ENCODE assay signal across 13 mouse cellular contexts in the genomic region with DNA sequence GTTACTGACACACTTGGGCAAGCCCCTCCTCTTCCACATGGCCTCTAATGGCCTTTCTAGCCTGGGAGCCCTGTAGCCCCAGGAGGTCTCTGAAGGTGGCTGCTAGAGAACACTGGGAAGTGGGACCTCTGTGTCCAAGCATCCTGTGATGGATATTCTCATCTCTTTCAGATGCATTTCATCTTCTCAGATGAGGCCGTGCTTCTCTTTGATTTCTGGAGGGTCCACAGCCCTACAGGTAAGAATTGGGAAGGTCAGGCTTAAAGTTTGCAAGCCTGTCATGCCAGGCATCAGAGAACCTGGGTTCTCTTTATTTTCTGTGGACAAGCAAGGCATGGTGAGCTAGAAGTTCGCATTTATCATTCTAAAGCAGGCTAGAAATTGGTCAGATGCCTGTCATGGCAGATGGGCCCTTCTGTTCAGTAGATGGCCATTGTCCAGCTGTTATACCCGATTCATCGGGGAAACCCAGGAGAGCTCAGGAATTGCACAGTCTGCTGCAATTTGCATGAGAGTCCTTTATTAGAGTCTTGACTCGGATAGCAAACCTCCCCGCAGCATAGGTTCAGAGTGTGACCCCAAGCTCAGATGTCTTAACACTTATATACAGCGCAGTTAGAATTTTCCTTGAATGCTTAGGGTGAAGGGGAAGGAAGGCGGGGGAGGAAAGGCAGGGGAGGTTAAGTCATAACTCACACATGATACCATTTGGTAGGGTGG. TPM values are rescaled to one million over a fixed set of nuclear protein-coding genes. Genes with fewer than 3 reads are reported as not detected.
A peak's percentile ranks its signal among the peaks of the same experiment; 100 is the strongest.
DNase-seq lines count a peak whose midpoint lies in the region; ATAC-seq lines count a peak whose summit lies in the region.
"Had no signal": no experiment of that assay in that cellular context is flagged by ENCODE, and none has a peak within 500 bp of the region (broad histone marks: within the 10 kb centered on the region; RNA-seq: fewer than 3 reads in every experiment).

No protein-coding gene starts in this region.

- no peak overlapping the region for H3K27ac ChIP-seq in neural tube, embryonic 12.5 days
- H3K27ac ChIP-seq: embryonic facial prominence, embryonic 10.5 days; forebrain, embryonic 15.5 days; liver, embryonic 14.5 days; macrophage had no signal

- H3K9me3 ChIP-seq in neural tube, embryonic 12.5 days = no peaks in the 10 kb centered on the region
- H3K9me3 ChIP-seq: embryonic facial prominence, embryonic 10.5 days; forebrain, embryonic 15.5 days had no signal

- no peaks in the 10 kb centered on the region for H3K27me3 ChIP-seq in neural tube, embryonic 12.5 days (replicated peaks)
- H3K27me3 ChIP-seq: forebrain, embryonic 15.5 days had no signal

- peak; percentile 61 for ATAC-seq in neural tube, embryonic 12.5 days (ENCODE audit: low FRiP score, low read depth)
- ATAC-seq: forebrain, embryonic 15.5 days had no signal

- peaks cover 17% of the 10 kb centered on the region for H3K36me3 ChIP-seq in neural tube, embryonic 12.5 days

- no peak overlapping the region for H3K4me3 ChIP-seq in neural tube, embryonic 12.5 days
- H3K4me3 ChIP-seq: embryonic facial prominence, embryonic 10.5 days; forebrain, embryonic 15.5 days had no signal

- 26% methylated on average over 8 of the region's 8 CpGs for WGBS in neural tube, embryonic 12.5 days

- peaks cover 23% of the 10 kb centered on the region for H3K4me1 ChIP-seq in neural tube, embryonic 12.5 days

- H3K9ac ChIP-seq in neural tube, embryonic 12.5 days = no peak overlapping the region
- H3K9ac ChIP-seq: forebrain, embryonic 15.5 days; liver, embryonic 14.5 days had no signal

- no peak overlapping the region; the same call in 1 of the 2 replicates for H3K4me2 ChIP-seq in neural tube, embryonic 12.5 days (replicated peaks)
- H3K4me2 ChIP-seq: forebrain, embryonic 15.5 days had no signal

- peak; percentile 1 for DNase-seq in gastrocnemius, postnatal 10 days
- no peak for DNase-seq in gastrocnemius, postnatal 4 days (ENCODE audit: low spot score in 2 of 2)
- DNase-seq in right cerebral cortex, postnatal 25 days = peak; percentile 2
- DNase-seq in right cerebral cortex, adult 2 months (ENCODE audit: low spot score in 2 of 2) = no peak
- DNase-seq in cerebellum, postnatal 14 days = peak; percentile 41 to 59
- DNase-seq in liver = no peak
- no peak for DNase-seq in adrenal gland, adult 2 months
- DNase-seq: adrenal gland, postnatal 10 days had no signal

RNA-seq across cellular contexts. Expression of a gene that starts 30.3 kb away (rescaled TPM):
- 1 to 10 TPM; 6.6 to 9.2 TPM for total RNA-seq in gastrocnemius, postnatal 10 days (2021)
- 10 to 100 TPM in 1 of 2 experiments, 1 to 10 TPM in 1; 9.5 to 12.3 TPM for total RNA-seq in gastrocnemius, postnatal 4 days (2021)
- 14.5 and 15.5 TPM in 2 replicates for polyA plus RNA-seq in neural tube, embryonic 12.5 days (2016; fragmentation: Nextera tagmentation; extraction: Ambion mirVana)
- 10 to 100 TPM; 21.2 to 51.9 TPM for total RNA-seq in adrenal gland, adult 2 months (2021)
- polyA plus RNA-seq in adrenal gland, adult 2 months (2012; rRNA removed) = 40.5 and 44.4 TPM in 2 replicates

Comparison
In these comparisons a context has a peak if more than half of its experiments do, and no peak if none do; other contexts are left out.
1. DNase-seq: peak in gastrocnemius, postnatal 10 days (single experiment), right cerebral cortex, postnatal 25 days (single experiment) and cerebellum, postnatal 14 days (2 of 2); none in gastrocnemius, postnatal 4 days (0 of 2), right cerebral cortex, adult 2 months (0 of 2), liver (single experiment) and adrenal gland, adult 2 months (single experiment).